Mouse (Mus musculus): ENCODE measurements at regions not wholly inside any gene's neighbourhood (a gene's known extent, or its start where the extent isn't known, plus 50 kb on each side); places are given as distances from the start of the nearest gene placed in this dataset.

- Histone ChIP-seq H3K4me3 (replicated peaks in 1 of 3; ENCODE audit: low read depth in 2 of 3, low read length in 2 of 3, poor library complexity in 1 of 3) (no peak overlapping the region), H3K4me2 (ENCODE audit: insufficient read depth, low read depth, poor library complexity, severe bottlenecking) (no peak overlapping the region), H3K9ac (ENCODE audit: insufficient read depth, low read depth) (no peak overlapping the region), H3K9me3 (replicated peaks; ENCODE audit: low read length) (no peaks in the 10 kb centered on the region), H3K79me2 (replicated peaks; ENCODE audit: control insufficient read depth, extremely low read depth, insufficient read depth, poor library complexity, severe bottlenecking) (no peaks in the 10 kb centered on the region), H3K36me3 (replicated peaks in 1 of 2; ENCODE audit: control insufficient read depth in 1 of 2, insufficient read depth in 1 of 2, low read length in 1 of 2) (no peaks in the 10 kb centered on the region), H3K4me1 (ENCODE audit: control insufficient read depth in 1 of 2, insufficient read depth in 2 of 2) (no peaks in the 10 kb centered on the region), H3K27me3 (replicated peaks) (peaks cover 39% of the 10 kb centered on the region), H3K27ac (ENCODE audit: insufficient read depth, low read depth) (no peak overlapping the region)
- TF ChIP-seq ZC3H11A (IDR thresholded peaks at IDR 0.05; ENCODE audit: low read depth, low read length): no peak
- no peak for TF ChIP-seq JUND (conservative IDR thresholded peaks at IDR 0.05; ENCODE audit: low read depth, low read length)
- TF ChIP-seq POLR2AphosphoS2 (IDR thresholded peaks at IDR 0.05; ENCODE audit: low read depth, low read length): no peak
- no peak for TF ChIP-seq TBP (conservative IDR thresholded peaks at IDR 0.05; ENCODE audit: low read depth, low read length)
- TF ChIP-seq NRF1 (IDR thresholded peaks at IDR 0.05; ENCODE audit: low read depth, low read length): no peak
- no peak for TF ChIP-seq ZMIZ1 (IDR thresholded peaks at IDR 0.05; ENCODE audit: low read depth, low read length)
- dilution Hi-C loops (cut with MboI; ENCODE audit: extremely low pct_ligation_motif_present, extremely low pct_unique_long_range_greater_than_20kb, low sequenced_read_pairs): no loop called here
- no peak for DNase-seq (ENCODE audit: extremely low read depth)
- in situ Hi-C loops (cut with MboI; ENCODE audit: low pct_ligation_motif_present, low pct_unique_long_range_greater_than_20kb, low sequenced_read_pairs): no loop called here
Measured at GRCm38 (mm10) chr4:114759837-114760236, 61.7 kb upstream of the Gm12830 start.

- Histone ChIP-seq H3K27ac (ENCODE audit: insufficient read depth, low read depth) (no peak overlapping the region), H3K27me3 (replicated peaks) (peaks cover 38% of the 10 kb centered on the region), H3K79me2 (replicated peaks; ENCODE audit: control insufficient read depth, extremely low read depth, insufficient read depth, poor library complexity, severe bottlenecking) (no peaks in the 10 kb centered on the region), H3K4me1 (ENCODE audit: control insufficient read depth in 1 of 2, insufficient read depth in 2 of 2) (no peaks in the 10 kb centered on the region), H3K9me3 (replicated peaks; ENCODE audit: low read length) (no peaks in the 10 kb centered on the region), H3K9ac (ENCODE audit: insufficient read depth, low read depth) (no peak overlapping the region), H3K4me3 (replicated peaks in 1 of 3; ENCODE audit: low read depth in 2 of 3, low read length in 2 of 3, poor library complexity in 1 of 3) (no peak overlapping the region), H3K36me3 (replicated peaks in 1 of 2; ENCODE audit: control insufficient read depth in 1 of 2, insufficient read depth in 1 of 2, low read length in 1 of 2) (no peaks in the 10 kb centered on the region), H3K4me2 (ENCODE audit: insufficient read depth, low read depth, poor library complexity, severe bottlenecking) (no peak overlapping the region)
- in situ Hi-C loops (cut with MboI; ENCODE audit: low pct_ligation_motif_present, low pct_unique_long_range_greater_than_20kb, low sequenced_read_pairs): no loop called here
- DNase-seq (ENCODE audit: extremely low read depth): no peak
- dilution Hi-C loops (cut with MboI; ENCODE audit: extremely low pct_ligation_motif_present, extremely low pct_unique_long_range_greater_than_20kb, low sequenced_read_pairs): no loop called here
- TF ChIP-seq NRF1 (IDR thresholded peaks at IDR 0.05; ENCODE audit: low read depth, low read length) (no peak), MEF2A (IDR thresholded peaks at IDR 0.05; ENCODE audit: borderline replicate concordance, low read depth, low read length) (no peak), IRF4 (IDR thresholded peaks at IDR 0.05; ENCODE audit: low read depth, low read length) (no peak), UBTF (IDR thresholded peaks at IDR 0.05; ENCODE audit: low read depth, low read length) (no peak)
Measured at GRCm38 (mm10) chr4:114766643-114767393, 54.7 kb upstream of the Gm12830 start.
